In genomic region chr13:119143351-119143750, GRCm38 (mm10) we compare ENCODE assay signal across 25 mouse cellular contexts.
A peak's percentile ranks its signal among the peaks of the same experiment; 100 is the strongest.
DNase-seq lines count a peak whose midpoint lies in the region; ATAC-seq and TF ChIP-seq lines count a peak whose summit lies in the region.
"Had no signal": no experiment of that assay in that cellular context is flagged by ENCODE, and none has a peak within 500 bp of the region (broad histone marks: within the 10 kb centered on the region; RNA-seq: fewer than 3 reads in every experiment).

No protein-coding gene starts in this region.

- H3K36me3 ChIP-seq in hindbrain, postnatal 0 days (ENCODE audit: insufficient read depth, low read length): no peaks in the 10 kb centered on the region
- H3K36me3 ChIP-seq in hindbrain, embryonic 16.5 days (ENCODE audit: control insufficient read depth, insufficient read depth, low read length): no peaks in the 10 kb centered on the region
- H3K36me3 ChIP-seq in C2C12 (ENCODE audit: control insufficient read depth, insufficient read depth): no peaks in the 10 kb centered on the region
- H3K36me3 ChIP-seq: forebrain, embryonic 12.5 days; heart, embryonic 12.5 days; kidney, embryonic 15.5 days; midbrain, embryonic 12.5 days; neural tube, embryonic 13.5 days had no signal

- H3K79me2 ChIP-seq in C2C12 (ENCODE audit: control insufficient read depth, insufficient read depth): no peaks in the 10 kb centered on the region

- WGBS in hindbrain, postnatal 0 days: 0% methylated on average over 1 of the region's 1 CpGs
- WGBS in hindbrain, embryonic 16.5 days: 0% methylated on average over 1 of the region's 1 CpGs

- TF ChIP-seq CTCF in hindbrain, postnatal 0 days (IDR thresholded peaks at IDR 0.05; ENCODE audit: low read depth): no peak
- TF ChIP-seq CTCF in C2C12 (IDR thresholded peaks at IDR 0.05; ENCODE audit: control insufficient read depth, insufficient read depth, insufficient read length): no peak

- H3K79me3 ChIP-seq in C2C12 (ENCODE audit: low read depth): no peaks in the 10 kb centered on the region

- no peak for ATAC-seq in hindbrain, postnatal 0 days
- no peak; the same call in 1 of the 2 replicates for ATAC-seq in hindbrain, embryonic 16.5 days
- ATAC-seq: liver, postnatal 0 days had no signal

- H3K4me3 ChIP-seq in hindbrain, postnatal 0 days (ENCODE audit: low read length): no peak overlapping the region
- no peak overlapping the region for H3K4me3 ChIP-seq in hindbrain, embryonic 16.5 days (ENCODE audit: low read length)
- H3K4me3 ChIP-seq in C2C12 (ENCODE audit: insufficient read depth, poor library complexity, severe bottlenecking): no peak overlapping the region
- H3K4me3 ChIP-seq: erythroblast, embryonic 14.5 days; forebrain, embryonic 12.5 days; gastrocnemius, adult 2 months; heart, embryonic 12.5 days; kidney, embryonic 15.5 days; midbrain, embryonic 12.5 days; neural tube, embryonic 13.5 days had no signal

- no peaks in the 10 kb centered on the region for H3K9me3 ChIP-seq in hindbrain, postnatal 0 days (ENCODE audit: low read length)
- H3K9me3 ChIP-seq in hindbrain, embryonic 16.5 days (ENCODE audit: control insufficient read depth, low read length): no peaks in the 10 kb centered on the region
- H3K9me3 ChIP-seq: forebrain, embryonic 12.5 days; heart, embryonic 12.5 days; kidney, embryonic 15.5 days; midbrain, embryonic 12.5 days; neural tube, embryonic 13.5 days had no signal

- no peak overlapping the region for H3K27ac ChIP-seq in hindbrain, postnatal 0 days
- no peak overlapping the region for H3K27ac ChIP-seq in hindbrain, embryonic 16.5 days (ENCODE audit: low read depth, low read length)
- H3K27ac ChIP-seq: forebrain, embryonic 12.5 days; gastrocnemius, adult 2 months; kidney, embryonic 15.5 days; midbrain, embryonic 12.5 days; neural tube, embryonic 13.5 days had no signal

- no peaks in the 10 kb centered on the region for H3K27me3 ChIP-seq in hindbrain, postnatal 0 days (ENCODE audit: insufficient read depth, low read length)
- no peaks in the 10 kb centered on the region for H3K27me3 ChIP-seq in hindbrain, embryonic 16.5 days (replicated peaks; ENCODE audit: control insufficient read depth, insufficient read depth, low read length)
- no peaks in the 10 kb centered on the region for H3K27me3 ChIP-seq in C2C12 (ENCODE audit: control insufficient read depth, insufficient read depth, insufficient read length)
- H3K27me3 ChIP-seq: forebrain, embryonic 12.5 days; heart, embryonic 12.5 days; kidney, embryonic 15.5 days; midbrain, embryonic 12.5 days; neural tube, embryonic 13.5 days had no signal

- DNase-seq in hindbrain, postnatal 0 days (ENCODE audit: low spot score): peak; percentile 18
- peak; percentile 22 for DNase-seq in adipocyte (ENCODE audit: low spot score)
- DNase-seq in mesoderm, embryonic 11.5 days (ENCODE audit: low read depth, low spot score): peak; percentile 9
- DNase-seq in gastrocnemius, adult 18-20 months (ENCODE audit: low spot score): no peak
- no peak for DNase-seq in natural killer cell, adult 2 months (ENCODE audit: low spot score in 2 of 2)
- DNase-seq: adrenal gland, adult 2 months; B cell, adult 2 months; cerebellum, adult 2 months; cerebellum, postnatal 25 days; gastrocnemius, adult 2 months; heart, postnatal 10 days; kidney, adult 11 months; liver, postnatal 0 days; lung, postnatal 14 days; retina, postnatal 1 day; right cerebral cortex, postnatal 25 days; thymus, postnatal 14 days had no signal

- no peaks in the 10 kb centered on the region for H3K4me1 ChIP-seq in hindbrain, postnatal 0 days (ENCODE audit: insufficient read depth, low read length)
- H3K4me1 ChIP-seq in hindbrain, embryonic 16.5 days (ENCODE audit: control insufficient read depth, insufficient read depth, low read depth, low read length): no peaks in the 10 kb centered on the region
- H3K4me1 ChIP-seq: forebrain, embryonic 12.5 days; heart, embryonic 12.5 days; kidney, embryonic 15.5 days; midbrain, embryonic 12.5 days; neural tube, embryonic 13.5 days had no signal

- H3ac ChIP-seq in C2C12 (ENCODE audit: control insufficient read depth, insufficient read length, low read depth): no peak overlapping the region

- no peak overlapping the region for H3K4me2 ChIP-seq in hindbrain, postnatal 0 days (ENCODE audit: low read depth, low read length)
- H3K4me2 ChIP-seq in hindbrain, embryonic 16.5 days (ENCODE audit: low read length): no peak overlapping the region
- H3K4me2 ChIP-seq: forebrain, embryonic 12.5 days; heart, embryonic 12.5 days; kidney, embryonic 15.5 days; midbrain, embryonic 12.5 days; neural tube, embryonic 13.5 days had no signal

- no peak overlapping the region for H3K9ac ChIP-seq in hindbrain, postnatal 0 days (replicated peaks; ENCODE audit: low read length)
- no peak overlapping the region for H3K9ac ChIP-seq in hindbrain, embryonic 16.5 days (ENCODE audit: low read depth, low read length)
- H3K9ac ChIP-seq: forebrain, embryonic 12.5 days; heart, embryonic 12.5 days; kidney, embryonic 15.5 days; liver, postnatal 0 days; midbrain, embryonic 12.5 days; neural tube, embryonic 13.5 days had no signal

TF ChIP-seq in C2C12, 6 proteins besides CTCF, POLR2A, EP300 and RAD21:
- TF ChIP-seq CEBPB (IDR thresholded peaks at IDR 0.05; ENCODE audit: low read depth) (peak; percentile 44), FOSL1 (IDR thresholded peaks at IDR 0.05; ENCODE audit: insufficient read depth, low read length, poor library complexity, severe bottlenecking) (peak; percentile 89), MAX (IDR thresholded peaks at IDR 0.05) (no peak)

Comparison
In these comparisons a context has a peak if more than half of its experiments do, and no peak if none do; other contexts are left out.
1. DNase-seq: peak in hindbrain, postnatal 0 days (single experiment), adipocyte (single experiment) and mesoderm, embryonic 11.5 days (single experiment); none in gastrocnemius, adult 18-20 months (single experiment) and natural killer cell, adult 2 months (0 of 2).